ENCODE assay signal across 8 mouse cellular contexts in the genomic region with DNA sequence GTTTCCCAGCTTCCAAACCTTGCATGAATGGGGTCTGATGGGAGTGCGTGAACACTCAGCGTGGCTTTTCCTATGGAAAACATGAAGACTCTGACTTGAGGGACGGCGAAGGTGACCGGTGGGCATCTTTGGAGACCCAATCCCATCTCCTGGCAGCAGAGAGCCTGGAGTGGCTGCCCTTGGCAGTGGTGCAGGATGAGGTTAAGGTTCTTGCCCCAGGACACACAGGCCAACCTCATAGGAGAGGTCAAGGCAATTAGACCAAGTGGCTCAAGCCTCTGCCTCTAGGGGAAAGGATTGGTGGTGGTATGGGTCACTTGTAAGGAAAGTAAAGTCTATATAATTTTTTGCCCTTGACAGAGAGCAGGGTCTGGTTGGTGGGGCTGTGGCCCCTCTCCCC. TPM values are rescaled to one million over a fixed set of nuclear protein-coding genes. Genes with fewer than 3 reads are reported as not detected.
DNase-seq lines count a peak whose midpoint lies in the region; ATAC-seq and TF ChIP-seq lines count a peak whose summit lies in the region.

No protein-coding gene starts in this region.

- no peaks in the 10 kb centered on the region for H3K9me3 ChIP-seq in intestine, embryonic 16.5 days (ENCODE audit: control insufficient read depth, low read length)

- peak overlapping the region; percentile 90 for H3K9ac ChIP-seq in liver, adult 2 months (ENCODE audit: low read depth, low read length)
- peak overlapping the region; percentile 72 for H3K9ac ChIP-seq in intestine, embryonic 16.5 days (ENCODE audit: low read depth, low read length)

- no peak for TF ChIP-seq CTCF in liver, adult 2 months (IDR thresholded peaks at IDR 0.05; ENCODE audit: low read depth, low read length)
- TF ChIP-seq CTCF in embryonic fibroblast, embryonic 13.5 days (IDR thresholded peaks at IDR 0.05; ENCODE audit: borderline replicate concordance, insufficient read depth, low read length): no peak

- intact Hi-C loops in gastrocnemius, postnatal 36 days (cut with DNase I): loop anchor here (5.0 kb wide), 2 partner anchors 96 to 111 kb away; partner anchors contain the start of gene Morc2a
- intact Hi-C loops in left cerebral cortex, postnatal 36 days (cut with DNase I): loop anchor here (5.0 to 10.0 kb wide), 3 partner anchors 111 to 379 kb away; partner anchors contain the start of genes Morc2a and Slc35e4

- no peaks in the 10 kb centered on the region for H3K79me2 ChIP-seq in liver, adult 2 months (ENCODE audit: control insufficient read depth, insufficient read depth, low read length)
- H3K79me2 ChIP-seq in myocyte (ENCODE audit: control insufficient read depth, insufficient read depth): peaks cover 32% of the 10 kb centered on the region

- WGBS in liver, adult 2 months: 63% methylated on average over 5 of the region's 5 CpGs
- 39% methylated on average over 5 of the region's 5 CpGs for WGBS in intestine, embryonic 16.5 days

- H3K4me1 ChIP-seq in liver, adult 2 months (ENCODE audit: control insufficient read depth, insufficient read depth, low read length): peaks cover 5% of the 10 kb centered on the region; the same call in 1 of the 2 replicates
- peaks cover 6% of the 10 kb centered on the region for H3K4me1 ChIP-seq in embryonic fibroblast, embryonic 13.5 days (ENCODE audit: control insufficient read depth, insufficient read depth, low read length)
- H3K4me1 ChIP-seq in intestine, embryonic 16.5 days (ENCODE audit: control insufficient read depth, insufficient read depth, low read length): peaks cover 25% of the 10 kb centered on the region

- H3ac ChIP-seq in myocyte (ENCODE audit: control insufficient read depth, insufficient read length): peak overlapping the region; percentile 5

- no peaks in the 10 kb centered on the region for H3K27me3 ChIP-seq in liver, adult 2 months (ENCODE audit: control insufficient read depth, insufficient read depth, low read length)
- H3K27me3 ChIP-seq in intestine, embryonic 16.5 days (replicated peaks; ENCODE audit: control insufficient read depth, insufficient read depth, low read length): no peaks in the 10 kb centered on the region
- H3K27me3 ChIP-seq in myocyte (ENCODE audit: control insufficient read depth, insufficient read depth, insufficient read length): no peaks in the 10 kb centered on the region

- no peaks in the 10 kb centered on the region for H3K36me3 ChIP-seq in liver, adult 2 months (ENCODE audit: control insufficient read depth, insufficient read depth, low read length)
- peaks cover 6% of the 10 kb centered on the region for H3K36me3 ChIP-seq in intestine, embryonic 16.5 days (ENCODE audit: control insufficient read depth, insufficient read depth, low read length)
- peaks cover 14% of the 10 kb centered on the region for H3K36me3 ChIP-seq in myocyte (ENCODE audit: control insufficient read depth, insufficient read depth)

- ATAC-seq in intestine, embryonic 16.5 days: no peak

- H3K4me3 ChIP-seq in liver, adult 2 months (ENCODE audit: insufficient read depth, low read depth, low read length): peak overlapping the region; percentile 78
- H3K4me3 ChIP-seq in embryonic fibroblast, embryonic 13.5 days (ENCODE audit: insufficient read depth, low read length): peak overlapping the region; percentile 38
- peak overlapping the region; percentile 63 for H3K4me3 ChIP-seq in intestine, embryonic 16.5 days (ENCODE audit: low read length)
- peak overlapping the region; percentile 80 for H3K4me3 ChIP-seq in myocyte

- peak overlapping the region; percentile 91 for H3K4me2 ChIP-seq in intestine, embryonic 16.5 days (ENCODE audit: low read depth, low read length)
- peak overlapping the region; percentile 95 for H3K4me2 ChIP-seq in myocyte (ENCODE audit: low read depth)

- peak; percentile 61 for DNase-seq in liver, adult 2 months (ENCODE audit: extremely low read depth, low read depth, low spot score)
- DNase-seq in liver: no peak
- no peak for DNase-seq in ovary, postnatal 36 days (ENCODE audit: low spot score)
- no peak for DNase-seq in gastrocnemius, postnatal 36 days
- no peak for DNase-seq in left cerebral cortex, postnatal 36 days (ENCODE audit: low spot score in 2 of 2)

- no peak for TF ChIP-seq POLR2A in liver, adult 2 months (IDR thresholded peaks at IDR 0.05; ENCODE audit: extremely low read depth, insufficient read depth, low read length)
- no peak for TF ChIP-seq POLR2A in embryonic fibroblast, embryonic 13.5 days (IDR thresholded peaks at IDR 0.05; ENCODE audit: low read depth, low read length)
- no peak for TF ChIP-seq POLR2A in myocyte (IDR thresholded peaks at IDR 0.05; ENCODE audit: insufficient read length, low read depth)

- peak overlapping the region; percentile 68 for H3K27ac ChIP-seq in liver, adult 2 months (replicated peaks; ENCODE audit: insufficient read depth, low read depth, low read length)
- peak overlapping the region; percentile 92 for H3K27ac ChIP-seq in embryonic fibroblast, embryonic 13.5 days (ENCODE audit: insufficient read depth, low read length)
- H3K27ac ChIP-seq in intestine, embryonic 16.5 days (ENCODE audit: low read length): peak overlapping the region; percentile 95

TF ChIP-seq in myocyte, 11 proteins besides CTCF, POLR2A, EP300 and RAD21:
- TF ChIP-seq MYOG (IDR thresholded peaks at IDR 0.05; ENCODE audit: control insufficient read depth in 1 of 3, insufficient read depth in 1 of 3, insufficient read length in 2 of 3, low read depth in 2 of 3) (no peak), USF1 (IDR thresholded peaks at IDR 0.05; ENCODE audit: low read depth) (no peak), TCF12 (IDR thresholded peaks at IDR 0.05; ENCODE audit: insufficient read depth, poor library complexity, severe bottlenecking) (no peak), REST (IDR thresholded peaks at IDR 0.05; ENCODE audit: insufficient read depth, insufficient read length) (no peak), CEBPB (IDR thresholded peaks at IDR 0.05; ENCODE audit: insufficient read depth, poor library complexity, severe bottlenecking) (no peak), TCF3 (IDR thresholded peaks at IDR 0.05; ENCODE audit: insufficient read length, low read depth) (no peak), SRF (IDR thresholded peaks at IDR 0.05; ENCODE audit: control insufficient read depth, insufficient read length, low read depth) (no peak), MAX (IDR thresholded peaks at IDR 0.05; ENCODE audit: low read depth) (no peak), MYOD1 (IDR thresholded peaks at IDR 0.05; ENCODE audit: control insufficient read depth in 1 of 3, insufficient read length in 2 of 3, low read depth in 2 of 3) (no peak), POLR2AphosphoS2 (IDR thresholded peaks at IDR 0.05; ENCODE audit: insufficient read length, low read depth) (no peak), E2F4 (IDR thresholded peaks at IDR 0.05; ENCODE audit: insufficient read depth) (no peak)

RNA-seq across cellular contexts. Expression of gene Smtn, which starts 4.3 kb away (rescaled TPM):
- total RNA-seq in liver, adult 2 months (2014; rRNA removed): 2.2 and 4.4 TPM in 2 replicates
- polyA plus RNA-seq in liver, adult 2 months (2012; rRNA removed): 2.8 and 2.9 TPM in 2 replicates
- 78.7 and 79.0 TPM in 2 replicates for polyA plus RNA-seq in embryonic fibroblast, embryonic 13.5 days (2011; ENCODE audit: insufficient read length, low read depth, missing spikeins)
- polyA plus RNA-seq in intestine, embryonic 16.5 days (2015; fragmentation: Nextera tagmentation; extraction: Ambion mirVana): 78.2 and 80.1 TPM in 2 replicates
- polyA plus RNA-seq in myocyte (2012; fragmentation: generic; extraction: Trizol): 141 TPM
- total RNA-seq in gastrocnemius, postnatal 36 days (2021): 10 to 100 TPM; 71.9 to 78.7 TPM
- 1 to 10 TPM; 8.2 to 8.9 TPM for total RNA-seq in left cerebral cortex, postnatal 36 days (2021)

RNA-seq across cellular contexts. Expression of gene Selenom, which starts 21.6 kb away (rescaled TPM):
- total RNA-seq in liver, adult 2 months (2014; rRNA removed): 2.4 and 2.6 TPM in 2 replicates
- 6.3 and 6.7 TPM in 2 replicates for polyA plus RNA-seq in liver, adult 2 months (2012; rRNA removed)
- polyA plus RNA-seq in embryonic fibroblast, embryonic 13.5 days (2011; ENCODE audit: insufficient read length, low read depth, missing spikeins): 148 and 152 TPM in 2 replicates
- 182 and 185 TPM in 2 replicates for polyA plus RNA-seq in intestine, embryonic 16.5 days (2015; fragmentation: Nextera tagmentation; extraction: Ambion mirVana)
- 270 TPM for polyA plus RNA-seq in myocyte (2012; fragmentation: generic; extraction: Trizol)
- 10 to 100 TPM; 13.2 to 14.9 TPM for total RNA-seq in gastrocnemius, postnatal 36 days (2021)
- total RNA-seq in left cerebral cortex, postnatal 36 days (2021): 100 to 1,000 TPM; 128 to 155 TPM

RNA-seq across cellular contexts. Expression of gene Inpp5j, which starts 31.5 kb away (rescaled TPM):
- total RNA-seq in liver, adult 2 months (2014; rRNA removed): not detected in 2 replicates
- 0.05 and 0.07 TPM in 2 replicates for polyA plus RNA-seq in liver, adult 2 months (2012; rRNA removed)
- not detected in 2 replicates for polyA plus RNA-seq in embryonic fibroblast, embryonic 13.5 days (2011; ENCODE audit: insufficient read length, low read depth, missing spikeins)
- 5.6 and 5.9 TPM in 2 replicates for polyA plus RNA-seq in intestine, embryonic 16.5 days (2015; fragmentation: Nextera tagmentation; extraction: Ambion mirVana)
- 5.8 TPM for polyA plus RNA-seq in myocyte (2012; fragmentation: generic; extraction: Trizol)
- total RNA-seq in gastrocnemius, postnatal 36 days (2021): 1 to 10 TPM; 3.4 to 4.1 TPM
- 10 to 100 TPM; 53.7 to 58.3 TPM for total RNA-seq in left cerebral cortex, postnatal 36 days (2021)

RNA-seq across cellular contexts. Expression of gene Pla2g3, which starts 48.0 kb away (rescaled TPM):
- not detected in 2 replicates for total RNA-seq in liver, adult 2 months (2014; rRNA removed)
- 0.06 TPM in 1 of 2 replicates, not detected in the other for polyA plus RNA-seq in liver, adult 2 months (2012; rRNA removed)
- polyA plus RNA-seq in embryonic fibroblast, embryonic 13.5 days (2011; ENCODE audit: insufficient read length, low read depth, missing spikeins): 0.25 TPM in 1 of 2 replicates, not detected in the other
- 0.33 and 0.43 TPM in 2 replicates for polyA plus RNA-seq in intestine, embryonic 16.5 days (2015; fragmentation: Nextera tagmentation; extraction: Ambion mirVana)
- 0.62 TPM for polyA plus RNA-seq in myocyte (2012; fragmentation: generic; extraction: Trizol)
- total RNA-seq in gastrocnemius, postnatal 36 days (2021): under 1 TPM in 1 of 2 experiments, not detected in 1; 0.10 TPM
- 1 to 10 TPM; 2.3 to 4.9 TPM for total RNA-seq in left cerebral cortex, postnatal 36 days (2021)

Comparison
In these comparisons a context has a peak if more than half of its experiments do, and no peak if none do; other contexts are left out.
1. RNA of gene Smtn, which starts 4.3 kb away (polyA plus RNA-seq): 141 TPM in myocyte (single experiment), 78.7 to 79.0 TPM in embryonic fibroblast, embryonic 13.5 days and 78.2 to 80.1 TPM in intestine, embryonic 16.5 days; 2.8 to 2.9 TPM in liver, adult 2 months; every median in the first group is over 10 times any median in the second.
2. RNA of gene Selenom, which starts 21.6 kb away (polyA plus RNA-seq): 270 TPM in myocyte (single experiment), 182 to 185 TPM in intestine, embryonic 16.5 days and 148 to 152 TPM in embryonic fibroblast, embryonic 13.5 days; 6.3 to 6.7 TPM in liver, adult 2 months; every median in the first group is over 10 times any median in the second.
3. Peak in every context shown above with its lines, with median percentiles within 50 percentile points of each other: H3K27ac ChIP-seq and H3K4me3 ChIP-seq.